Comparison of ENCODE assay signal across 17 mouse cellular contexts in genomic region chr2:76090506-76090905, GRCm38 (mm10).
"Had no signal": no experiment of that assay in that cellular context is flagged by ENCODE, and none has a peak within 500 bp of the region (broad histone marks: within the 10 kb centered on the region; RNA-seq: fewer than 3 reads in every experiment).

No protein-coding gene starts in this region.

- H3K9me3 ChIP-seq: hindbrain, embryonic 15.5 days; limb, embryonic 13.5 days; liver, embryonic 15.5 days; megakaryocyte, embryonic 14.5 days; midbrain, embryonic 15.5 days; neural tube, embryonic 12.5 days had no signal

- H3K4me2 ChIP-seq: hindbrain, embryonic 15.5 days; limb, embryonic 13.5 days; liver, embryonic 11.5 days; liver, embryonic 15.5 days; midbrain, embryonic 11.5 days; midbrain, embryonic 15.5 days; neural tube, embryonic 12.5 days had no signal

- DNase-seq: kidney, adult 8-10 months; kidney, postnatal 10 days; left cerebral cortex, postnatal 4 days; retina, postnatal 1 day; right cerebral cortex, postnatal 4 days; spleen, adult 18-20 months; thymus, adult 18-20 months; thymus, postnatal 14 days had no signal

- H3K9ac ChIP-seq: hindbrain, embryonic 15.5 days; limb, embryonic 13.5 days; liver, embryonic 15.5 days; midbrain, embryonic 15.5 days; neural tube, embryonic 12.5 days had no signal

- H3K36me3 ChIP-seq: hindbrain, embryonic 15.5 days; limb, embryonic 13.5 days; liver, embryonic 15.5 days; midbrain, embryonic 15.5 days; neural tube, embryonic 12.5 days had no signal

- H3K4me1 ChIP-seq: liver, embryonic 15.5 days; megakaryocyte, embryonic 14.5 days; midbrain, embryonic 15.5 days; neural tube, embryonic 12.5 days had no signal

- H3K27me3 ChIP-seq: hindbrain, embryonic 15.5 days; limb, embryonic 13.5 days; liver, embryonic 15.5 days; midbrain, embryonic 15.5 days; neural tube, embryonic 12.5 days had no signal

- H3K4me3 ChIP-seq: hindbrain, embryonic 15.5 days; limb, embryonic 13.5 days; liver, embryonic 15.5 days; megakaryocyte, embryonic 14.5 days; midbrain, embryonic 15.5 days; neural tube, embryonic 12.5 days had no signal

- H3K27ac ChIP-seq: hindbrain, embryonic 15.5 days; limb, embryonic 13.5 days; liver, embryonic 15.5 days; macrophage; midbrain, embryonic 15.5 days; neural tube, embryonic 12.5 days had no signal

- ATAC-seq: midbrain, embryonic 15.5 days had no signal
